11 mouse cellular contexts compared by ENCODE assay signal in genomic region chr8:121589205-121589726, GRCm38 (mm10). TPM values are rescaled to one million over a fixed set of nuclear protein-coding genes. Genes with fewer than 3 reads are reported as not detected.
DNase-seq lines count a peak whose midpoint lies in the region; ATAC-seq lines count a peak whose summit lies in the region.
"Had no signal": no experiment of that assay in that cellular context is flagged by ENCODE, and none has a peak within 500 bp of the region (broad histone marks: within the 10 kb centered on the region; RNA-seq: fewer than 3 reads in every experiment).

No protein-coding gene starts in this region.

- no peak for DNase-seq in limb, embryonic 11.5 days (ENCODE audit: low spot score)
- DNase-seq in limb, embryonic 10.5 days (ENCODE audit: low spot score): no peak
- no peak for DNase-seq in thymus, postnatal 14 days
- DNase-seq in layer of hippocampus, postnatal 25 days (ENCODE audit: extremely low spot score in 1 of 2, low spot score in 1 of 2): no peak
- DNase-seq: adrenal gland, postnatal 10 days; lung, postnatal 36 days had no signal

- H3K27me3 ChIP-seq in limb, embryonic 11.5 days (ENCODE audit: control insufficient read depth, insufficient read depth, low read length): no peaks in the 10 kb centered on the region
- H3K27me3 ChIP-seq in limb, embryonic 10.5 days (ENCODE audit: low read depth, poor library complexity, severe bottlenecking): no peaks in the 10 kb centered on the region
- H3K27me3 ChIP-seq in embryonic facial prominence, embryonic 12.5 days: no peaks in the 10 kb centered on the region
- H3K27me3 ChIP-seq in forebrain, embryonic 15.5 days: no peaks in the 10 kb centered on the region
- H3K27me3 ChIP-seq in liver, embryonic 15.5 days: 0 out of 2 replicates have a peak, but pooled peaks cover 3% of the 10 kb centered on the region

- no peak for ATAC-seq in limb, embryonic 11.5 days (ENCODE audit: insufficient number of reproducible peaks, low FRiP score, low TSS enrichment, low read depth)
- ATAC-seq in embryonic facial prominence, embryonic 12.5 days (ENCODE audit: insufficient number of reproducible peaks, insufficient read depth, low FRiP score, low TSS enrichment): no peak
- ATAC-seq in forebrain, embryonic 15.5 days (replicated peaks): no peak
- peak; percentile 6 for ATAC-seq in liver, embryonic 15.5 days (ENCODE audit: insufficient read depth)

- H3K36me3 ChIP-seq in limb, embryonic 11.5 days (ENCODE audit: control insufficient read depth, insufficient read depth, low read length): peaks cover 2% of the 10 kb centered on the region; the same call in 1 of the 2 replicates
- H3K36me3 ChIP-seq in limb, embryonic 10.5 days: peaks cover 11% of the 10 kb centered on the region
- H3K36me3 ChIP-seq in embryonic facial prominence, embryonic 12.5 days: peaks cover 11% of the 10 kb centered on the region
- peaks cover 7% of the 10 kb centered on the region for H3K36me3 ChIP-seq in forebrain, embryonic 15.5 days
- H3K36me3 ChIP-seq in liver, embryonic 15.5 days (replicated peaks): peaks cover 24% of the 10 kb centered on the region

- H3K4me3 ChIP-seq in limb, embryonic 11.5 days (ENCODE audit: low read depth, low read length): no peak overlapping the region
- no peak overlapping the region for H3K4me3 ChIP-seq in limb, embryonic 10.5 days
- H3K4me3 ChIP-seq in embryonic facial prominence, embryonic 12.5 days: no peak overlapping the region
- no peak overlapping the region for H3K4me3 ChIP-seq in forebrain, embryonic 15.5 days
- H3K4me3 ChIP-seq in liver, embryonic 15.5 days (replicated peaks): peak overlapping the region; percentile 96; the same call in 1 of the 2 replicates

- peaks cover 13% of the 10 kb centered on the region for H3K4me1 ChIP-seq in limb, embryonic 11.5 days (ENCODE audit: control insufficient read depth, insufficient read depth, low read length)
- H3K4me1 ChIP-seq in limb, embryonic 10.5 days: peaks cover 39% of the 10 kb centered on the region
- H3K4me1 ChIP-seq in embryonic facial prominence, embryonic 12.5 days: peaks cover 24% of the 10 kb centered on the region
- peaks cover 35% of the 10 kb centered on the region for H3K4me1 ChIP-seq in forebrain, embryonic 15.5 days
- H3K4me1 ChIP-seq in liver, embryonic 15.5 days (replicated peaks): peaks cover 76% of the 10 kb centered on the region

- peak overlapping the region; percentile 22; the same call in 1 of the 2 replicates for H3K9ac ChIP-seq in limb, embryonic 11.5 days (ENCODE audit: low read length)
- H3K9ac ChIP-seq in embryonic facial prominence, embryonic 12.5 days: no peak overlapping the region
- H3K9ac ChIP-seq in forebrain, embryonic 15.5 days (replicated peaks): no peak overlapping the region
- H3K9ac ChIP-seq in liver, embryonic 15.5 days: peak overlapping the region; percentile 39; the same call in 1 of the 2 replicates

- no peak overlapping the region for H3K27ac ChIP-seq in limb, embryonic 11.5 days (replicated peaks; ENCODE audit: low read depth, low read length)
- H3K27ac ChIP-seq in limb, embryonic 10.5 days: no peak overlapping the region
- H3K27ac ChIP-seq in embryonic facial prominence, embryonic 12.5 days: peak overlapping the region; percentile 4; the same call in 1 of the 2 replicates
- H3K27ac ChIP-seq in forebrain, embryonic 15.5 days (replicated peaks): peak overlapping the region; percentile 89; the same call in 1 of the 2 replicates
- peak overlapping the region; percentile 97 for H3K27ac ChIP-seq in liver, embryonic 15.5 days (replicated peaks)

- 46% methylated on average over 2 of the region's 2 CpGs for WGBS in limb, embryonic 11.5 days
- 46% methylated on average over 2 of the region's 2 CpGs for WGBS in limb, embryonic 10.5 days
- 41% methylated on average over 2 of the region's 2 CpGs for WGBS in embryonic facial prominence, embryonic 12.5 days
- WGBS in forebrain, embryonic 15.5 days: 52% methylated on average over 2 of the region's 2 CpGs
- WGBS in liver, embryonic 15.5 days (ENCODE audit: insufficient replicate concordance): 26% methylated on average over 2 of the region's 2 CpGs

- no peak overlapping the region for H3K4me2 ChIP-seq in limb, embryonic 11.5 days (ENCODE audit: low read depth, severe bottlenecking)
- H3K4me2 ChIP-seq in embryonic facial prominence, embryonic 12.5 days (replicated peaks): peak overlapping the region; percentile 91; the same call in 1 of the 2 replicates
- no peak overlapping the region for H3K4me2 ChIP-seq in forebrain, embryonic 15.5 days (replicated peaks)
- H3K4me2 ChIP-seq in liver, embryonic 15.5 days: peak overlapping the region; percentile 82

- H3K9me3 ChIP-seq in limb, embryonic 11.5 days (ENCODE audit: control insufficient read depth, low read length): no peaks in the 10 kb centered on the region
- H3K9me3 ChIP-seq in limb, embryonic 10.5 days (replicated peaks): no peaks in the 10 kb centered on the region
- no peaks in the 10 kb centered on the region for H3K9me3 ChIP-seq in embryonic facial prominence, embryonic 12.5 days
- H3K9me3 ChIP-seq in forebrain, embryonic 15.5 days: no peaks in the 10 kb centered on the region
- H3K9me3 ChIP-seq in liver, embryonic 15.5 days (replicated peaks): no peaks in the 10 kb centered on the region

RNA-seq across cellular contexts. Expression of gene Map1lc3b, which starts 0.9 kb away (rescaled TPM):
- polyA plus RNA-seq in limb, embryonic 11.5 days (2014; fragmentation: Nextera tagmentation; extraction: Ambion mirVana): 195 and 217 TPM in 2 replicates
- 179 and 189 TPM in 2 replicates for polyA plus RNA-seq in limb, embryonic 10.5 days (2016; fragmentation: Nextera tagmentation; extraction: Ambion mirVana)
- 214 and 232 TPM in 2 replicates for polyA plus RNA-seq in embryonic facial prominence, embryonic 12.5 days (2016; fragmentation: Nextera tagmentation; extraction: Ambion mirVana)
- polyA plus RNA-seq in forebrain, embryonic 15.5 days (2015; fragmentation: Nextera tagmentation; extraction: Ambion mirVana): 394 and 395 TPM in 2 replicates
- polyA plus RNA-seq in liver, embryonic 15.5 days (2015; fragmentation: Nextera tagmentation; extraction: Ambion mirVana): 136 and 139 TPM in 2 replicates
- 100 to 1,000 TPM; 160 to 197 TPM for total RNA-seq in layer of hippocampus, postnatal 25 days (2021)

RNA-seq across cellular contexts. Expression of gene Fbxo31, which starts 10.7 kb away (rescaled TPM):
- 13.5 and 13.8 TPM in 2 replicates for polyA plus RNA-seq in limb, embryonic 11.5 days (2014; fragmentation: Nextera tagmentation; extraction: Ambion mirVana)
- polyA plus RNA-seq in limb, embryonic 10.5 days (2016; fragmentation: Nextera tagmentation; extraction: Ambion mirVana): 15.3 and 17.9 TPM in 2 replicates
- polyA plus RNA-seq in embryonic facial prominence, embryonic 12.5 days (2016; fragmentation: Nextera tagmentation; extraction: Ambion mirVana): 23.9 and 26.7 TPM in 2 replicates
- 31.0 and 32.4 TPM in 2 replicates for polyA plus RNA-seq in forebrain, embryonic 15.5 days (2015; fragmentation: Nextera tagmentation; extraction: Ambion mirVana)
- polyA plus RNA-seq in liver, embryonic 15.5 days (2015; fragmentation: Nextera tagmentation; extraction: Ambion mirVana): 8.5 and 9.1 TPM in 2 replicates
- 100 to 1,000 TPM; 107 to 113 TPM for total RNA-seq in layer of hippocampus, postnatal 25 days (2021)

RNA-seq across cellular contexts. Expression of gene 1700018B08Rik, which starts 45.1 kb away (rescaled TPM):
- not detected in 2 replicates for polyA plus RNA-seq in limb, embryonic 11.5 days (2014; fragmentation: Nextera tagmentation; extraction: Ambion mirVana)
- polyA plus RNA-seq in limb, embryonic 10.5 days (2016; fragmentation: Nextera tagmentation; extraction: Ambion mirVana): not detected in 2 replicates
- not detected in 2 replicates for polyA plus RNA-seq in embryonic facial prominence, embryonic 12.5 days (2016; fragmentation: Nextera tagmentation; extraction: Ambion mirVana)
- not detected in 2 replicates for polyA plus RNA-seq in forebrain, embryonic 15.5 days (2015; fragmentation: Nextera tagmentation; extraction: Ambion mirVana)
- polyA plus RNA-seq in liver, embryonic 15.5 days (2015; fragmentation: Nextera tagmentation; extraction: Ambion mirVana): not detected in 2 replicates
- not detected for total RNA-seq in layer of hippocampus, postnatal 25 days (2021)
- total RNA-seq: adrenal gland, postnatal 10 days; hematopoietic stem cell, adult 5-6 weeks; layer of hippocampus, postnatal 10 days had no signal

Comparison
In these comparisons a context has a peak if more than half of its experiments do, and no peak if none do; other contexts are left out.
1. H3K27ac ChIP-seq: peak in embryonic facial prominence, embryonic 12.5 days (single experiment), forebrain, embryonic 15.5 days (single experiment) and liver, embryonic 15.5 days (single experiment); none in limb, embryonic 11.5 days (single experiment) and limb, embryonic 10.5 days (single experiment).
2. H3K4me2 ChIP-seq: peak in embryonic facial prominence, embryonic 12.5 days (single experiment) and liver, embryonic 15.5 days (single experiment); none in limb, embryonic 11.5 days (single experiment) and forebrain, embryonic 15.5 days (single experiment).
3. H3K9ac ChIP-seq: peak in limb, embryonic 11.5 days (single experiment) and liver, embryonic 15.5 days (single experiment); none in embryonic facial prominence, embryonic 12.5 days (single experiment) and forebrain, embryonic 15.5 days (single experiment).